Mouse (Mus musculus) hindlimb bud, embryonic 11.5 days (tissue): ENCODE measurements around the gene Rab12.
"Not testable (repeated sequence)": the region's sequence is repeated elsewhere in the genome, so short reads cannot be mapped to it uniquely, and the experiment has no call there.

Experiments used
- DNase-seq: peaks from one replicate; pipeline ENCODE4 v3.0.0-alpha.2; 2012; ENCODE audit warnings: low read depth, low spot score; ENCODE audit errors: extremely low spot score

Rab12 gene

DNA sequence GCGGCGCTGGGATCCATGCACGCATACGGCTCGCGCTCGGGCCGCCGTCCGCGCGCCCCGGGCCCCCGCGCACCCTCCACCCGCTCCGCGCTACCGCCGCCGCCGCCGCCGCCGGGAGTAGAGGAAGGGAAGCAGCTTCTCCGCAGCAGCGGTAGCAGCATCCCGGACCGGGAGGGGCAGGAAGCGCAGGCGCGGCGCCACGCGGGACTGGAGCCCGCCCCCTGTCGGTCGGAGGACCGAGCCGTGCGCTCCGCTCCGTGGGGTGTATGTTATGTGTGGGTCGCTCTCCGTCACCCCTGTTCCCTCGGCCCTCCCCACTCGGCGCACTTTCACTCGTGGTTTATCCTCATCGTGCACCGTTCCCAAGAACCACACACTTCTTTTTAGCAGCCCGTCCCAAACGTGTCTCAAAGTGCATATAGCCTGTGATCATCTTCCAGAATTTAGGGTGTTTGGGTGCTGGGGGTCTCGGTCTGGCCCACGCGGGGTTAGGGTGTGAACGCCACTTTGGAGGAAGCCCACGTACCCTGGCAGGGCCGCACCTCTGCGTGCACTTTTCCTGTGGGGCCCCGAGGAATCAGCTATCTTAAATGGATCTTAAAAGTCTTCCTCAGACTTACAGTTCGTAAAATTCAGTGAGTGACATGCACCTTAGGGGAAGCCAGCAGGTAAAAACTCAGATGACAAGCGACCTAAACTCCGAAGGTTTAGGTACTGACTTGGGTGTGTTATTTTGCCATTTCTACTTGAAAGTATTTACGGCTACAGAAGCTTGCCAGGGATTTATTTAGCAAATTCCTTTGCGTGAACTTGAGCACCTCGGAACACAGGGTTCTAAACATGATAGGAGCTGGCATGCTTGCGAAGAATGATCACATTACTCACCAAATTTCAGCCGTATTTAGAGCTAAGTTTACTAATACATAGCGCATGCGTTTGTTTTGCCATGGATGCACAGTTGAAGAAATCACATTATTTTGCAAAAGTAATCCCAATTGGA is at the start of gene Rab12:
Rab12 (minus strand) TSS at position 176 of the 1,000 bp plus-strand sequence.
- DNase-seq: peak; percentile 10

GRCm38 (mm10) chr17:66564213-66564612 is 44.7 kb upstream of the Rab12 start:
- no peak for DNase-seq

DNA sequence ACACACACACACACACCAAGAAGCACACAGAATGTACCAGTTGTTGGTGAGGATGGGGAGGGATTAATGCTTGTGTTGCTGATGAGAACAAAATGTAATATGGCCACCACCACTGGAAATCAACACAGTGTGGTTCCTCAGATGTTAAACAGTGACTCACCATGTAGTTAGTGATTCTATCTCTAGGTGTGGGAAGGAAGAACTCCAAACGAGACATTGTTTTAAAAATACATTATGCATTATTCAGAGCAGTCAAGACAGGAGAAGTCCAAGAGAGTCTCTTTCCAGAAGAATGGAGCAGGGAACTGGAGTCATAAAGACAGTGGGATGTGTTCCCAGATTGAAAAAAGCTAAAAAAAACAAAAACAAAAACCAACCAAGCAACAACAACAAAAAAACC is 44.0 kb upstream of the Rab12 start:
- DNase-seq: no peak

- DNase-seq: no peak
Observed at GRCm38 (mm10) chr17:66561380-66561779, 41.9 kb upstream of the Rab12 start.

DNA sequence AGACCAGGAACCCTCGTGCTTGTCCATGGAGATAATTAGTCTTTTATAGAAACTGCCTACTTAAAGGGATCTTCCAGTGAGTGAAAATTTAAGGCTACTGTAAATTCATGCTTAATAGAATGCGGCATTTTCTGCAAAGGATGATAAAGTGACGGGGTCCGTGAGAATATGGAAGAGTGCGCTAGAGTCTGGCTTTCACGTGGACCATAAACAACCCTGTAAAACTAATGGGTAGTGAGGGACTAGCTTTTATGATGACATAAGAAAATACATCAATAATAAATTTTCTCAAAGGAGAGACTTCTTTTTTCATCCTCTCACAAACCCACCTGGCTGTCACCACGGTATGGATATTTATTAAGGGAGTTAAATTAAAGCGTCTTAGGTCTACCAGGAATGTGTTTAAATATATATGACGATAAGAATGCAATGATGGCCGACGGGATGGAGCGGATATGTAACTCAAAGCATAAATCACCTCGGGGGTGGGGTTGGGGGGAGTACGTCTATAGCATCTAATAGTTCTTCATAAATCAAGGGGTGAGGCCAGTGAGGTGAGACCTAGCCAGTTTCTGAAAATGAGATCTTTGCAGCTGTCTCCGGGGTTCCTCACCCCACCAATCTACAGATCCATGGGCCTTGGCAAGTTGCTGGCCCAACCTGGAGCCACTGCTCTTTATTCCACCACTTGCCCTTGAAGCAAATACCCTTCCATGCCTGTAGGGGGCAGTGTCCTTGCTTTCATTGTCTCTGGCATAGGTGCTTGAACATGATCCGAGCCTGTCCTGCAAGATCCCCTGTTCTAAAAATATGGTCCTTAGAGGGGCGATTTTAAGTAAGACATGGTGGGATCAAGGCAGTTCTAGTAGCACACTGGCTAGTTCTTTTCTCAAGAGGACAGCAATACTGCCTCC is 39.1 kb upstream of the Rab12 start:
- DNase-seq: no peak

DNA sequence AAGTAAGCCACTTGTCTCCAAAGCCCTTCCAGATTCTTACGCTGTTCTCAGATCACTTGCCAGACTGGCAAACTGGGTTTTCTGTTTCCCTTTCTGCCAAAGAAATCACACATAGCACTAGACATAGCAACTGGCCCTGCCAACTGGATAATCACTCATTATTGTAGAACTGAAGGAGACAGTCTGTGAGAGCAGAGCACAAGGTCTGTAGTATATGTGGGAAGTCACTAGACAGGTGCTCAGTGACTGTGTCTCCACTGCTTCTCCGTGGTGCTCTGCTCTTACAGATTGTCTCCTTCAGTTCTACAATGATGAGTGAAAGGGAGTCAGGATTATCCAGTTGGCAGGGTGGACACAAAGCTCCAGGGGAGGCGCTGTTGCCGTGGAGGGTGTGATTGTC is 33.2 kb upstream of the Rab12 start:
- no peak for DNase-seq

DNA sequence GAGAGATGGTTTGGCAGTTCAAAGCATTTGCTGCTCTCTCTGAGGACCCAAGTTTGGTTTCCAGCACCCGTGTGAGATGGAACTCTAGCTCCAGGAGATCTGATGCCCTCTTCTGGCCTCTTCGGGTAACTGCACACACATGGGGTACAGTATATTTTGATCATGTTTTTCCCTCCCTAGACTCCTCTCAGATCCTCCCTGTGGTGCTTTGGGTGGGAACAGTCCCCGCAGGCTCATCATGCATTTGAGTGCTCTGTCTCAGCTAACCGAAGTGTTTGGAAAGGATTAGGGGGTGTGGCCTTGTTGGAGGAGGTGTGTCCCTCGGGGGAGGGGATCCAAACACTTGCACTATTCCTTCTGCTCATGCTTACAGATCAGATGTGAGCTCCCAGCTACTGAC is 31.0 kb upstream of the Rab12 start:
- DNase-seq: no peak

- no peak for DNase-seq
Observed at GRCm38 (mm10) chr17:66532285-66532684, 12.8 kb upstream of the Rab12 start.

- no peak for DNase-seq
Observed at GRCm38 (mm10) chr17:66523396-66523795, 3.9 kb upstream of the Rab12 start.

DNA sequence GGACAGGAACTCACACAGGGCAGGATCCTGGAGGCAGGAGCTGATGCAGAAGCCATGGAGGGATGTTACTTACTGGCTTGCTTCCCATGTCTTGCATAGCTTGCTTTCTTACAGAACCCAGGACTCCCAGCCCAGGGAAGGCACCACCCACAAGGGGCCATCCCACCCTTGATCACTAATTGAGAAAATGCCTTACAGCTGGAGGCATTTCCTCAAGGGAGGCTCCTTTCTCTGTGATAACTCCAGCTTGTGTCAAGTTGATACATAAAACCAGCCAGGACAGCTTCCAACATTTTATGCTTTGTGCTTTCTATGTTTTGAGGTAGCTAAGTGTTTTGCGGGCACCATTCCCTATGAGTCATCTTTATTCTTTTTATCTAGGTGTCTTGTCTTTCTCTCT is 3.1 kb upstream of the Rab12 start:
- DNase-seq: not testable (repeated sequence)

DNA sequence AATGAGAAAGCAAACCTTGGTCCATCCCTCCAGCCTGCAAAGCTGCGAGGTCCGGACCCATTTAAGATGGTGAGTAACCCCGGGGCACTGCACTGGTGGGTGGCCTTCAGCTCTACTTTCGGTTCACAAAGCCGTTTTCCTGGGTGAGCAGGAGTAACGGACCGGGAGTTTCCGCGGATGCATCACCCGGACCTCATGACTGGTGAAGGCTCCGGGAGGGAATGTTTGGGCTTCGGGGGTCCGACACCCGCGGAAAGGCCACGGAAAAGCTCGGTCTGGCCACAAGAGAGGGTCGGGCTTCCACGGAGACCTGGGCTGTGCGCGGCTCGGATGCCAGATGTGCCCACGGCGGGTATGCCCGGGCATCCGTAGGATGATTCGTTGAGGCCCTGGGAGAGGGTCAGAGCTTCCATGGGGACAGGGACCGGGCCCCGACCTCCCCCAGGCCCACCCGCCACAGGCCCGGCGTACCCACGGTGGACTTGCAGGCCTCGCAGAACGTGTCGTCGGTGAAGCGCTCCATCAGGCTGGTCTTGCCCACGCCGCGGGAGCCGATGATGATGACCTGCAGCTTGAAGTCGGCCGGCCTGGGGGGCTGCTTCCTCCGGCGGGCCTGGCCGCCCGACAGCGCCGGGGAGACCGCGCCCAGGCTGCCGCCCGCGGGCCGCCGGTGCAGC is 514 bp downstream of the Rab12 start:
- DNase-seq: no peak

DNA sequence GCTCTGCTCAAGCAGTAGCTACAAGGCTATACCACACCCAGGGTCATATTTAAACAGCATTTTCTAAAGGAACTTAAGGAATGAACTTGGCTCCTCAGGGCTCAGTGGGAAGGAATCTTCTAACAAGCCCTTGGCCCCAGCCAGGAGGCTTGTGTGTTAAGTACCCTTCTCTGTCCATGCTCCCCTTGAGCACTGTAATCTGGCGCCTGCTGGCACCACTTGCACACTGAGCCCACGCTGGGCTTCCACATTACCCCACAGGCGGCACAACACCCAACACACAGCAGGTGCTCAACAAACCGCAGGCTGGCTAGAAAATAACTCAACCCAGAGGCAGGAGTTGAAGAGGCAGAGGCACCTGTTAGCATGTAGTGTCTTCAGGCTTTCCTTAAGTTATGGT is 2.6 kb downstream of the Rab12 start:
- DNase-seq: no peak

DNA sequence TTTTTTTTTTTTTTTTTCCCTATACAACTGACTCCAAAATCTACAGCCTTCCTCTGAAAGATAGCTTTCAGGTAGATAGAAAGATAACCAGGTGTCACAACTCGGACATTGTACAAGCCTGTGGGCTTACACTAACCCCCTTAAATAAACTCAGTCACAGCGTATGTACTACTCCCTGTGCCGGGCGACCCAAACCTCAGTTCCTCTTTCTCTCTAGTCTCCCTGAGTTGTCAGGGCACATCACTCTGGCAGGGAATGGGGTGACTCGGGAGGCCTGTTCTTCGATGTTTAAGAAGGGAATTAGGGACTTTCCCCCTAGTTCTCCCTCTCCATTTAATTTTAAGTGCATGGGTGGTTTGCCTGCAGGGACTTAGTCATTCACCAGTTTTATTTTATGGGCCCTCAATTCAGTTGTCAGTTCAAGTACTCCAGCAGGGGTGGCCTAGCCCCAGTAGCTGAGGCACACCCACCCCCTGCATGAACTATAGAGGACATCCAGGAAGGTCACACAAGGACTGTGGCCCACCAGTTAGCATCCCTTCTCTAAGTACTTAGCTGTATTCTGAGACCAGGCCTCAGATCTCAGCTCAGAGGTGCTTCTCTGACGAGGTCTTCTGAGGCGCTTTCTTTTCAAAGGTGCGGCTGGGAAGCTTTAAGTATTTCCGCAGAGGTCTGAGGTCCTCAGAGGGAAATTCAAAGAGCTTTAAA is 5.1 kb downstream of the Rab12 start:
- DNase-seq: no peak

DNA sequence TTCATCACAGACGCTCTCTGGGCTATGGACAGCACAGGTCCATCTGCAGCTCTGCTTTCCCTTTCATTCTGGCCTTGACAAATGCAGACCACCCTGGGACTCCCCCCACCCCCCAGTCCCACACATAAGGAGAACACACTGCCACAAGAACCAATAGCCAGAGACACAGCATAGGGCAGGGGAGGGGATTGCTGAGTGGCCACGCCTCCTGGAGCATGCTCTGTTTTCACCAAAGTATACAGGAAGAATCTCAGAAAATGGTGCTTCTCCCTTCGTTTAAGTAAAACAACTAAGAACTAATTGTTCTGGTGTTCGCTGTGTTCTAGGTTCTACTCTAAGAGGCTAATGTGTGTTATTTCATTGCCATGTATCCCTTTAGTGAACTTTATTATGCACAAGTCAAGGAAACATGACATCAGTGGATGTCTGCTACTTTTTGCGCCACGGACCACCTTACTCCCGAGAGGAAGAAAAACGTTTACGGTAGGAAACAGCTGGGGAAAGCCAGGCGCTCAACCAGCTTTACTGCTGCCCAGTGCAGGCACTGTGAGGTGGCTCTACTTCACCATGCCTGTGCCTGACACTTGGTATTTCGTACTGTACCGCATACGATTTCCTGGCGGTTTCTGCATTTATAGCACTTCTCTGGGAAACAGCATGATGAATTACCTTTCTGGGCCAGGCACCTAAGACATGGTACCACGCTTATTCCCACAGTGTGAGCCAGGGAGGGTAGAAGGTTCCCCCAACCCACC is 7.2 kb downstream of the Rab12 start:
- DNase-seq: no peak

GRCm38 (mm10) chr17:66510221-66510683 is 9.3 kb downstream of the Rab12 start:
- DNase-seq: no peak

- no peak for DNase-seq
Observed at GRCm38 (mm10) chr17:66507049-66507954, 12.2 kb downstream of the Rab12 start.

DNA sequence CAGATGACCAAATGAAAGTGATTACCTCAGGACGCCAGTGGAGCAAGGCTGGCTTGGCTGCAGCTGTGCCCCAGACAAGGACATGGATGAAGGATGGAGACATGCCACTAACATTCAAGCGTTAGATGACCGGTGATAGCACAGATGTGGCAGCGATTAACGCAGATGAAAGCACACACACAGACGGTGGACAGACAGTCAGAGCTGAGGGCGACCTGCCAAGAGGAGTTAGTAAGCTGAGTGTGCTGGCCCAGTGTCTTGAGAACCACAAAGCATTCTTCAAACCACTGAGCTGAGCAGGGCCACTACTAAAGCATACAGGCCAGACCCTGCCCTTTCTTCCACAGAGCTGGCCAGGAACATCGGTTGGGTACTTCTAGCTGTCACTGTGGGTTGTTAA is 14.6 kb downstream of the Rab12 start:
- DNase-seq: no peak

DNA sequence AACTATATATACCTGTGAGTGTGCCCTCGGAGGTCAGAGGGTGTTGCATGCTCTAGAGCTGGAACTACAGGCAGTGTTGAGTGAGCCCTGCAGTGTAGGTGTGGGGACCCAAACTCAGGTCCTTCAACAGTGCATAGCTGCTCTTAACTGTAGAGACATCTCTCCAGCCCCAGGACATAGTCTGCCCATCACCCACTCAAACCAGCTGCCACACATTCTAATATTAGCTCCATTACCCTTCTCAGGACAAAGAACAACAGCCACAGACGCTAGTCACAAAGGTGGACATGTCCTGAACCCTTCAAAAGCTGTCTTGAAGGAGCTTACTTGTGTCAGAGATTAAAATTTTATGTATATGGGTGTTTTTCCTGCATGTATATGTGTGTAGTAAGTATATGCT is 15.3 kb downstream of the Rab12 start:
- no peak for DNase-seq

DNA sequence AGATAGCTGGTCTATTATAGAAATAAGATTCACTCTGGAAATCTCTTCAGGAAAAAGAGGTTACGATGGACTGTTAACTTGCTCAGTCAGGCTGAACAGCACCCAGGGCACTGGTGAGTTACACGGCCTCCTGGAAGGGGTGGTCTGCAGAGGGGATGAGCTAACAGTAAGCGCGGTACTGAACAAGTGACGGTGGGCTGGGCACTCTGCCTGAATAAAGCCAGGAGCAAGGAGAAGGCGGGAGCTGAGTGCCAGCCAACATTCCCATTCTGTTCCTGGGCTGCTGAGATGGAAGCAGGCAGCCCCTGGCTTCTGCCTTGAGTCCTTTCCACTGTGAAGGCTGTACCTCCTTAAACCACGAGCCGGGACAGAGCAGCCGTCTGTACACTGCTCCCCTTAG is 16.1 kb downstream of the Rab12 start:
- no peak for DNase-seq
